Mouse (Mus musculus) myocyte (in vitro differentiated cells): ENCODE measurements around the gene Il6st.

Experiments used
- CEBPB ChIP-seq: IDR thresholded peaks from 2 replicates; pipeline ENCODE4 v1.6.1; 2011; ENCODE audit warnings: mild to moderate bottlenecking, moderate library complexity; ENCODE audit not compliant: poor library complexity, insufficient read depth, severe bottlenecking
- POLR2A ChIP-seq: IDR thresholded peaks from one replicate; pipeline ENCODE4 v1.6.1; 2011; ENCODE audit warnings: low read depth, mild to moderate bottlenecking, control low read depth, moderate library complexity; ENCODE audit not compliant: insufficient read length
- USF1 ChIP-seq: IDR thresholded peaks from one replicate; pipeline ENCODE4 v1.6.1; 2011; ENCODE audit warnings: low read depth, mild to moderate bottlenecking, control low read depth, moderate library complexity

GRCm38 (mm10) chr13:112418595-112418994, 45.3 kb upstream of the Il6st start:
- TF ChIP-seq CEBPB (no peak), USF1 (no peak), POLR2A (no peak)
